Mouse (Mus musculus) mouse embryonic stem cell (cell line): ENCODE measurements around the gene Plekhh1.

Experiments used
- in situ Hi-C, 2 experiments: fragments of 300-500 bp; cut with MboI; formaldehyde crosslinking; loops; 1 replicate in 1 of 2; 3 replicates in 1 of 2; pipeline ENCODE4 v1.14.3; 2019 to 2020; ENCODE audit warnings: low sequenced_read_pairs in 2 of 2, low pct_unique_long_range_greater_than_20kb in 1 of 2, mixed read lengths in 1 of 2; ENCODE audit not compliant: unreplicated experiment in 1 of 2

Plekhh1 gene

DNA sequence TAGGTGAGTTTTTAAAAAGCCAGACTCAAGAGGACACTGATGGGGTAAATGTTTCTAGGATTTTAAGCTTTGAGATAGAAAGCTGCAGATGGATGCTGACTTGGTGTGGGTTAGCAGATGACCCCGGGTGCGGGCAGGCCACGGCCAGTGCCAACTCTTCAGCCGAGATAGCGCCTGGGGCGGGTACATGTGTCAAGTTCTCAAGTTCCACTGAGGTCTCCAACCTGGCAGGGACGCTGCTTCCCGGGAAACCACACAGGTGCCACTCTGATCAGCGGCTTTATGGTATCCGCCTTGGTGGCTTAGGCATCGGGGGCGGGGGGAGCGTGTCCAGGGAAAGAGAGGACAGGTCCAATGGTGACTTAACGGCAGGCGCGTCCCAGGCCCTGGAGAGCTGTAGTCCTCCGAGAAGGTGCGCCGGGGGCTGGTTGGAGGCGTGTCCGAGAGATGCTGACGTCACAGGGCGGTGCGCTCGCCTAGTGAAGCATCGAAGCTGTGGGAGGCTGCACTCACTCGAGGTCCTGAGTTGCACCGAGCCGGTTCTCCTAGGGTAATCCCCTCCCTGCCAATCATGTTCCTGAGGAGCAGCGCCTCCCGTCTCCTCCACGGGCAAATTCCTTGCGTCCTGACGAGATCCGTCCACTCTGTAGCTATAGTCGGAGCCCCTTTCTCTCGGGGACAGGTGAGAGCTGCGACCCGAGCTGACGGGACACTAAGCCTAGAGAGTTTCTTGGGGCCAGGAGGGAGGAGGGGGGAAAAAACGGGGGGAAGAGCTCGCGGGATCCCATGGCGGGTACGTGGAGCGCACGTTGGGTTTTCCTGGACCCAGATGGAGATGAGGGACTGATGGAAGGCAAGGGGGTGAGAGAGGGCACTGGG, 101.6 kb downstream of the Plekhh1 start, which contains the start of gene Arg2:
Gene Arg2 (plus strand): TSS at position 479 of the 879 bp plus-strand sequence.
- in situ Hi-C loops, result no loop called here
